Mouse (Mus musculus) frontal cortex, adult 2 months (tissue): ENCODE data around the gene Crxos. TPM values are rescaled to one million over a fixed set of nuclear protein-coding genes. Genes with fewer than 3 reads are reported as not detected.

Source experiments
- polyA plus RNA-seq: library from polyadenylated mRNA; depleted of rRNA; stranded (reverse); fragments of >200 nt; gene quantifications from 2 replicates; pipeline ENCODE4 v1.2.3, GENCODE M21; 2012; rRNA removed

Crxos gene
- polyA plus RNA-seq, 1 experiment, result 0.28 TPM

Other genes starting within 250 kb of the Crxos start
- gene Obox3, start 242.7 kb upstream of the Crxos start, polyA plus RNA-seq, result not detected in 2 replicates
- gene Obox5, start 132.5 kb upstream of the Crxos start, polyA plus RNA-seq, result not detected in 2 replicates
- not detected in 2 replicates for gene Obox6, start 42.9 kb upstream of the Crxos start, polyA plus RNA-seq
- 0.04 TPM in 1 of 2 replicates, not detected in the other for gene Crx, start 2.6 kb upstream of the Crxos start, polyA plus RNA-seq
- 1,744 and 2,160 TPM in 2 replicates for gene Selenow, start 39.8 kb downstream of the Crxos start, polyA plus RNA-seq
- gene Nop53, start 63.5 kb downstream of the Crxos start, polyA plus RNA-seq, result 104 and 109 TPM in 2 replicates
- 5.0 and 5.6 TPM in 2 replicates for gene Ehd2, start 85.0 kb downstream of the Crxos start, polyA plus RNA-seq
- 10.2 and 10.6 TPM in 2 replicates for gene Bicra, start 165.3 kb downstream of the Crxos start, polyA plus RNA-seq
- gene Zfp541, start 179.2 kb downstream of the Crxos start, polyA plus RNA-seq, result 0.40 and 0.42 TPM in 2 replicates
- 368 and 442 TPM in 2 replicates for gene Napa, start 215.8 kb downstream of the Crxos start, polyA plus RNA-seq
- 50.7 and 58.1 TPM in 2 replicates for gene Kptn, start 237.3 kb downstream of the Crxos start, polyA plus RNA-seq
- 122 and 124 TPM in 2 replicates for gene Slc8a2, start 247.2 kb downstream of the Crxos start, polyA plus RNA-seq